Mouse (Mus musculus) MEL (cell line): Measurements from ENCODE around the gene Dcps. TPM values are rescaled to one million over a fixed set of nuclear protein-coding genes. Genes with fewer than 3 reads are reported as not detected.

Experiments
- DNase-seq: peaks from one replicate; pipeline ENCODE4 v3.0.0; 2011; ENCODE audit warnings: low read depth, low spot score
- H3K27ac ChIP-seq: 2 replicates; pipeline ENCODE4 v1.5.1; 2012; ENCODE audit warnings: low read depth, mild to moderate bottlenecking, control low read depth, low read length, moderate library complexity; ENCODE audit not compliant: control insufficient read depth
- H3K27me3 ChIP-seq, 2 experiments: fragments of 150-350 bp in 1 of 2; sonication (generic) in 1 of 2; 2 replicates each; pipeline ENCODE4 v1.6.1; 2012; ENCODE audit warnings: low read length in 2 of 2, mild to moderate bottlenecking in 2 of 2, improper control_type of control experiment in 1 of 2, moderate library complexity in 1 of 2; ENCODE audit not compliant: insufficient read depth in 2 of 2, control insufficient read depth in 1 of 2
- H3K36me3 ChIP-seq, 2 experiments: 2 replicates each; pipeline ENCODE4 v1.6.1; 2012 to 2014; ENCODE audit warnings: low read length in 2 of 2, improper control_type of control experiment in 1 of 2, inconsistent platforms in 1 of 2, mild to moderate bottlenecking in 1 of 2; ENCODE audit not compliant: insufficient read depth in 2 of 2, control insufficient read depth in 1 of 2
- H3K4me1 ChIP-seq, 2 experiments: fragments of 150-350 bp in 1 of 2; sonication (generic) in 1 of 2; 2 replicates each; pipeline ENCODE4 v1.6.1; 2012; ENCODE audit warnings: low read length in 2 of 2, improper control_type of control experiment in 1 of 2, mild to moderate bottlenecking in 1 of 2; ENCODE audit not compliant: insufficient read depth in 2 of 2, control insufficient read depth in 1 of 2
- H3K4me3 ChIP-seq, 2 experiments: fragments of 150-350 bp in 1 of 2; sonication (generic) in 1 of 2; 2 replicates each; pipeline ENCODE4 v1.5.1; 2012; ENCODE audit warnings: low read depth in 2 of 2, low read length in 2 of 2, mild to moderate bottlenecking in 2 of 2, moderate library complexity in 2 of 2, control low read depth in 1 of 2, improper control_type of control experiment in 1 of 2; ENCODE audit not compliant: control insufficient read depth in 1 of 2, insufficient read depth in 1 of 2
- H3K79me2 ChIP-seq: 2 replicates; pipeline ENCODE4 v1.6.1; 2012; ENCODE audit warnings: mild to moderate bottlenecking, low read length, moderate library complexity; ENCODE audit not compliant: control insufficient read depth, poor library complexity, insufficient read depth
- H3K9ac ChIP-seq: 2 replicates; pipeline ENCODE4 v1.6.1; 2012; ENCODE audit warnings: low read depth, mild to moderate bottlenecking, control low read depth, low read length, moderate library complexity; ENCODE audit not compliant: control insufficient read depth, poor library complexity, severe bottlenecking
- H3K9me3 ChIP-seq: fragments of 150-350 bp; sonication (generic); replicated peaks from 2 replicates; pipeline ENCODE4 v1.6.1; 2012; ENCODE audit warnings: mild to moderate bottlenecking, low read length, improper control_type of control experiment, moderate library complexity; ENCODE audit not compliant: insufficient read depth
- BHLHE40 ChIP-seq: IDR thresholded peaks from 2 replicates; pipeline ENCODE4 v1.6.1; 2012; ENCODE audit warnings: low read depth, mild to moderate bottlenecking, inconsistent platforms, low read length, improper control_type of control experiment, borderline replicate concordance
- CHD2 ChIP-seq: IDR thresholded peaks from 2 replicates; pipeline ENCODE4 v1.6.1; 2011; ENCODE audit warnings: low read length, improper control_type of control experiment
- ELF1 ChIP-seq: IDR thresholded peaks from 2 replicates; pipeline ENCODE4 v1.6.1; 2014; ENCODE audit warnings: low read depth, mild to moderate bottlenecking, inconsistent platforms, low read length, improper control_type of control experiment, moderate library complexity
- GATA1 ChIP-seq: IDR thresholded peaks from 2 replicates; pipeline ENCODE4 v1.6.1; 2011; ENCODE audit warnings: low read depth, low read length, improper control_type of control experiment
- HCFC1 ChIP-seq: IDR thresholded peaks from 2 replicates; pipeline ENCODE4 v1.6.1; 2012; ENCODE audit warnings: low read depth, mild to moderate bottlenecking, inconsistent platforms, low read length, improper control_type of control experiment, moderate library complexity
- MAZ ChIP-seq: IDR thresholded peaks from 2 replicates; pipeline ENCODE4 v1.6.1; 2012; ENCODE audit warnings: low read depth, mild to moderate bottlenecking, inconsistent platforms, low read length, improper control_type of control experiment
- MXI1 ChIP-seq: IDR thresholded peaks from 2 replicates; pipeline ENCODE4 v1.6.1; 2011; ENCODE audit warnings: mild to moderate bottlenecking, low read depth, low read length, improper control_type of control experiment
- MYB ChIP-seq: IDR thresholded peaks from 2 replicates; pipeline ENCODE4 v1.6.1; 2011; ENCODE audit warnings: mild to moderate bottlenecking, low read depth, low read length, improper control_type of control experiment
- MYC ChIP-seq: IDR thresholded peaks from 2 replicates; pipeline ENCODE4 v1.6.1; 2011; ENCODE audit warnings: low read depth, mild to moderate bottlenecking, low read length, improper control_type of control experiment, moderate library complexity
- NELFE ChIP-seq: IDR thresholded peaks from 2 replicates; pipeline ENCODE4 v1.6.1; 2011; ENCODE audit warnings: low read depth, low read length, improper control_type of control experiment
- NRF1 ChIP-seq: IDR thresholded peaks from 2 replicates; pipeline ENCODE4 v1.6.1; 2014; ENCODE audit warnings: low read depth, mild to moderate bottlenecking, inconsistent platforms, low read length, improper control_type of control experiment, moderate library complexity; ENCODE audit not compliant: poor library complexity, insufficient read depth, severe bottlenecking
- POLR2A ChIP-seq, 2 experiments: IDR thresholded peaks; 2 replicates each; pipeline ENCODE4 v1.6.1; 2011 to 2012; ENCODE audit warnings: low read length in 2 of 2, mild to moderate bottlenecking in 2 of 2, control low read depth in 1 of 2, improper control_type of control experiment in 1 of 2, low read depth in 1 of 2, moderate library complexity in 1 of 2; ENCODE audit not compliant: control insufficient read depth in 1 of 2, insufficient read depth in 1 of 2, poor library complexity in 1 of 2
- POLR2AphosphoS5 ChIP-seq: IDR thresholded peaks from 2 replicates; pipeline ENCODE4 v1.6.1; 2012; ENCODE audit warnings: low read depth, borderline replicate concordance, mild to moderate bottlenecking, inconsistent platforms, low read length, moderate library complexity, mixed read lengths
- RAD21 ChIP-seq: IDR thresholded peaks from 2 replicates; pipeline ENCODE4 v1.6.1; 2011; ENCODE audit warnings: mild to moderate bottlenecking, low read depth, low read length, improper control_type of control experiment
- SIN3A ChIP-seq: IDR thresholded peaks from 2 replicates; pipeline ENCODE4 v1.6.1; 2012; ENCODE audit warnings: low read length, improper control_type of control experiment, inconsistent platforms
- TAL1 ChIP-seq: IDR thresholded peaks from 2 replicates; pipeline ENCODE4 v1.6.1; 2012; ENCODE audit warnings: mild to moderate bottlenecking, inconsistent platforms, low read length, moderate library complexity, mixed read lengths
- TCF12 ChIP-seq: IDR thresholded peaks from 2 replicates; pipeline ENCODE4 v1.6.1; 2014; ENCODE audit warnings: low read depth, mild to moderate bottlenecking, inconsistent platforms, low read length, improper control_type of control experiment, moderate library complexity
- UBTF ChIP-seq: IDR thresholded peaks from 2 replicates; pipeline ENCODE4 v1.6.1; 2012; ENCODE audit warnings: low read depth, mild to moderate bottlenecking, inconsistent platforms, low read length, improper control_type of control experiment, moderate library complexity, borderline replicate concordance; ENCODE audit not compliant: insufficient read depth
- USF1 ChIP-seq: IDR thresholded peaks from 2 replicates; pipeline ENCODE4 v1.6.1; 2014; ENCODE audit warnings: low read depth, mild to moderate bottlenecking, inconsistent platforms, low read length, improper control_type of control experiment, moderate library complexity
- ZC3H11A ChIP-seq: IDR thresholded peaks from 2 replicates; pipeline ENCODE4 v1.6.1; 2012; ENCODE audit warnings: low read depth, mild to moderate bottlenecking, inconsistent platforms, low read length, improper control_type of control experiment
- ZKSCAN1 ChIP-seq: IDR thresholded peaks from 2 replicates; pipeline ENCODE4 v1.6.1; 2012; ENCODE audit warnings: low read depth, mild to moderate bottlenecking, inconsistent platforms, low read length, improper control_type of control experiment, moderate library complexity
- ZMIZ1 ChIP-seq: IDR thresholded peaks from 2 replicates; pipeline ENCODE4 v1.6.1; 2012; ENCODE audit warnings: low read depth, mild to moderate bottlenecking, inconsistent platforms, low read length, improper control_type of control experiment, moderate library complexity
- ZNF384 ChIP-seq: IDR thresholded peaks from 2 replicates; pipeline ENCODE4 v1.6.1; 2012; ENCODE audit warnings: low read depth, mild to moderate bottlenecking, inconsistent platforms, low read length, improper control_type of control experiment
- polyA plus RNA-seq, 2 experiments: library from polyadenylated mRNA; stranded (reverse) in 1 of 2; unstranded in 1 of 2; fragments of >175 nt in 1 of 2; fragments of >200 nt in 1 of 2; gene quantifications; 2 replicates each; pipeline versions ENCODE4 v1.2.1 to v1.2.4; 2012; ENCODE audit warnings: low replicate concordance in 2 of 2, low read depth in 1 of 2; ENCODE audit not compliant: insufficient read length in 2 of 2, insufficient read depth in 1 of 2, missing spikeins in 1 of 2
- total RNA-seq: library from RNA; depleted of rRNA; stranded (reverse); fragments of 300-350 nt; gene quantifications from 2 replicates; pipeline ENCODE4 v1.2.3, GENCODE M21; 2012

The Dcps gene
- total and polyA plus RNA-seq, 3 experiments: 54.3 to 115 TPM; not detected in 1

DNA sequence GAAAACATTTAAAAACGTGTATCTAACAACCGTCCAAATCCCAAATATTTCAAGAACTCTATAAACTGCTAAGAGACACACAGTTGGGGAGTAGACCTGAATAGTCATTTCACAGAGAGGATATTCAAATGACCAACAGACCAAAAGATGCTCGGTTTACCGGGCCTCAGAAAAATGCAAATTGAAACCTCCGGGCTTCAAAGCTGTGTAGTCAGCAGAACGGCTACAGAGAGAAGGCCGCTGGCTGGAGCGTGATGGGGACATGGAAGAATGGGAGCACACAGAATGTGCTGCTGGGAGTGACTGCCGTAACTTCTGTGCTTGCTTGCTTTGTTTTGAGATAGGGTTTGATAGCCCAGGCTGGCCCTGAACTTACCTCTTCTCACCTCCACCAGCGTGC lies 22.5 kb upstream of the Dcps start:
- Histone ChIP-seq H3K4me1 (peaks cover 5 to 8% of the 10 kb centered on the region in 2 experiments), H3K36me3 (peaks cover 0 to 11% of the 10 kb centered on the region in 2 experiments; a peak in 2 of 4 replicates), H3K9ac (no peak overlapping the region), H3K9me3 (no peaks in the 10 kb centered on the region), H3K27me3 (no peaks in the 10 kb centered on the region), H3K79me2 (peaks cover 1% of the 10 kb centered on the region; the same call in 1 of the 2 replicates), H3K27ac (no peak overlapping the region), H3K4me3 (no peak overlapping the region)
- TF ChIP-seq TAL1: no peak
- no peak for TF ChIP-seq BHLHE40
- TF ChIP-seq ZC3H11A: no peak
- no peak for DNase-seq

DNA sequence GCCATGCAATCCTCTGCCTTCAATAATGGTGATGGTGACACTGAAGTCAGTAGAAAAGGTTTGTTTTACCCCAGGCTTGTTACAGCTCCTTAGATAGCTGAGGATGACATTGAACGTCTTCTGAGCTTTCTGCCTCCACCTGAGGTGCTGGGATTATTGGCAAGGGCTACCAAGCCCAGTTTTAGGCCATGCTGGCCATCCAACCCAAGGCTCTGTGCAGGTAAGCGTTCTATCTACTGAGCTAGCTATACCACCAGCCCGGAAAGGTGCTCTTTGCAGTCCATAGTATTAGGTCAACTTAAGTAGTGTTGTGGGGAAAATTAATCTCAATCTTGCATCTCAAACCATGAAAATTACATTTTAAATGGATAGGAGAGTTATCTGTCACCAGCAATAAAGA lies 21.8 kb upstream of the Dcps start:
- no peak overlapping the region for H3K4me3 ChIP-seq
- TF ChIP-seq ZMIZ1: no peak
- no peak for TF ChIP-seq HCFC1
- TF ChIP-seq ZC3H11A: no peak
- TF ChIP-seq POLR2A (IDR thresholded peaks at IDR 0.05; ENCODE audit: control insufficient read depth in 1 of 2, insufficient read depth in 1 of 2, low read depth in 1 of 2, low read length in 2 of 2, poor library complexity in 1 of 2): no peak
- no peak for TF ChIP-seq MAZ
- no peak for TF ChIP-seq GATA1
- TF ChIP-seq SIN3A: no peak
- no peak for TF ChIP-seq POLR2AphosphoS5
- no peak for TF ChIP-seq ELF1
- no peak for TF ChIP-seq TCF12
- no peak for TF ChIP-seq MXI1
- no peak for TF ChIP-seq BHLHE40
- no peak for TF ChIP-seq TAL1
- no peak for TF ChIP-seq USF1
- no peak for TF ChIP-seq ZNF384
- no peak for DNase-seq
- H3K9ac ChIP-seq: no peak overlapping the region
- peaks cover 0 to 8% of the 10 kb centered on the region in 2 experiments; a peak in 2 of 4 replicates for H3K36me3 ChIP-seq
- peaks cover 1% of the 10 kb centered on the region; the same call in 1 of the 2 replicates for H3K79me2 ChIP-seq
- H3K4me1 ChIP-seq: peaks cover 0 to 5% of the 10 kb centered on the region in 2 experiments; a peak in 1 of 4 replicates
- H3K27ac ChIP-seq: no peak overlapping the region
- no peaks in the 10 kb centered on the region for H3K27me3 ChIP-seq
- H3K9me3 ChIP-seq: no peaks in the 10 kb centered on the region

DNA sequence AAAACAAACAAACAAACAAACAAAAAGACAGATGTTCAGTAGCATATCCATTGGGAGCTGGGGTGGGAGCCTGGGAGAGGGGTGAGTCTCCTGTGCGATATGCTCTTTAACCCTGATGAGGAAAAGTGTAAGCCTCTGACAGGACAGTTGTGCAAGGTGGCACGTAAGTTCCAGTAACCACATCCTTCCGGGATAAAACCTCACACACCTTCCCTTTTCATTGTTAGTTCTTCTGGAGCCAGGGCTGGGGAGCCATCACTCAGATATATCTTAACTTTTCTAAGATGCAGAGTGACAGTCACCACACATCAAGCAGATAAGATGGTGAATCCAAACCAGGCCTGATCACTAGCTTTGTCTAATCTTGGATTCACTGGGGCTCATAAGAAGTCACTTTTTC lies 18.2 kb upstream of the Dcps start:
- no peaks in the 10 kb centered on the region for H3K27me3 ChIP-seq
- H3K79me2 ChIP-seq: no peaks in the 10 kb centered on the region
- no peak for DNase-seq
- TF ChIP-seq CHD2 (no peak), ZMIZ1 (no peak), NELFE (no peak), BHLHE40 (no peak), NRF1 (no peak), SIN3A (no peak), UBTF (no peak), ZKSCAN1 (no peak), RAD21 (no peak), MYB (no peak), HCFC1 (no peak), POLR2AphosphoS5 (no peak), MYC (no peak), MAZ (no peak)
- no peaks in the 10 kb centered on the region for H3K9me3 ChIP-seq
- no peak overlapping the region for H3K27ac ChIP-seq
- no peak overlapping the region for H3K4me3 ChIP-seq
- no peak overlapping the region for H3K9ac ChIP-seq
- peaks cover 0 to 2% of the 10 kb centered on the region in 2 experiments; a peak in 1 of 4 replicates for H3K36me3 ChIP-seq
- H3K4me1 ChIP-seq: no peaks in the 10 kb centered on the region
